ENCODE assay signal across 8 mouse cellular contexts in genomic region chr13:28629431-28630331, GRCm38 (mm10).
DNase-seq lines count a peak whose midpoint lies in the region; ATAC-seq lines count a peak whose summit lies in the region.

No protein-coding gene starts in this region.

- H3K9ac ChIP-seq in hindbrain, embryonic 16.5 days (ENCODE audit: low read depth, low read length), result no peak overlapping the region
- no peak overlapping the region for H3K9ac ChIP-seq in liver, embryonic 11.5 days (ENCODE audit: low read depth, low read length)
- H3K9ac ChIP-seq in neural tube, embryonic 13.5 days, result 0 out of 2 replicates have a peak overlapping the region, but pooled peaks have one; percentile 17

- H3K27me3 ChIP-seq in megakaryocyte, embryonic 14.5 days (replicated peaks), result peaks cover 2% of the 10 kb centered on the region
- no peaks in the 10 kb centered on the region for H3K27me3 ChIP-seq in hindbrain, embryonic 16.5 days (replicated peaks; ENCODE audit: control insufficient read depth, insufficient read depth, low read length)
- H3K27me3 ChIP-seq in liver, embryonic 11.5 days (replicated peaks; ENCODE audit: control insufficient read depth, insufficient read depth, low read length), result no peaks in the 10 kb centered on the region
- H3K27me3 ChIP-seq in neural tube, embryonic 13.5 days, result no peaks in the 10 kb centered on the region

- 52% methylated on average over 9 of the region's 9 CpGs for WGBS in hindbrain, embryonic 16.5 days
- WGBS in liver, embryonic 11.5 days, result 50% methylated on average over 9 of the region's 9 CpGs
- WGBS in neural tube, embryonic 13.5 days, result 42% methylated on average over 9 of the region's 9 CpGs

- no peaks in the 10 kb centered on the region for H3K36me3 ChIP-seq in megakaryocyte, embryonic 14.5 days (replicated peaks; ENCODE audit: low read length)
- no peaks in the 10 kb centered on the region for H3K36me3 ChIP-seq in hindbrain, embryonic 16.5 days (ENCODE audit: control insufficient read depth, insufficient read depth, low read length)
- no peaks in the 10 kb centered on the region for H3K36me3 ChIP-seq in liver, embryonic 11.5 days (ENCODE audit: control insufficient read depth, insufficient read depth, low read length)
- H3K36me3 ChIP-seq in neural tube, embryonic 13.5 days, result no peaks in the 10 kb centered on the region

- peak; percentile 44 for DNase-seq in gastrocnemius, postnatal 10 days
- DNase-seq in liver, embryonic 11.5 days (ENCODE audit: low spot score), result no peak
- no peak for DNase-seq in layer of hippocampus, adult 8-10 months (ENCODE audit: low spot score in 2 of 2)
- DNase-seq in natural killer cell, adult 2 months (ENCODE audit: low spot score in 2 of 2), result no peak

- peak overlapping the region; percentile 53 for H3K4me3 ChIP-seq in megakaryocyte, embryonic 14.5 days (replicated peaks)
- no peak overlapping the region for H3K4me3 ChIP-seq in hindbrain, embryonic 16.5 days (ENCODE audit: low read length)
- no peak overlapping the region for H3K4me3 ChIP-seq in liver, embryonic 11.5 days (ENCODE audit: low read depth, low read length)
- H3K4me3 ChIP-seq in neural tube, embryonic 13.5 days, result no peak overlapping the region

- peak overlapping the region; percentile 40; the same call in 1 of the 2 replicates for H3K27ac ChIP-seq in hindbrain, embryonic 16.5 days (ENCODE audit: low read depth, low read length)
- peak overlapping the region; percentile 39; the same call in 1 of the 2 replicates for H3K27ac ChIP-seq in liver, embryonic 11.5 days (ENCODE audit: low read depth, low read length)
- peak overlapping the region; percentile 64 for H3K27ac ChIP-seq in neural tube, embryonic 13.5 days (replicated peaks)

- peaks cover 41% of the 10 kb centered on the region for H3K4me1 ChIP-seq in megakaryocyte, embryonic 14.5 days
- H3K4me1 ChIP-seq in hindbrain, embryonic 16.5 days (ENCODE audit: control insufficient read depth, insufficient read depth, low read depth, low read length), result peaks cover 3% of the 10 kb centered on the region
- H3K4me1 ChIP-seq in liver, embryonic 11.5 days (replicated peaks; ENCODE audit: control insufficient read depth, insufficient read depth, low read length), result peaks cover 8% of the 10 kb centered on the region
- peaks cover 27% of the 10 kb centered on the region for H3K4me1 ChIP-seq in neural tube, embryonic 13.5 days (replicated peaks)

- ATAC-seq in megakaryocyte, adult 5-6 weeks (ENCODE audit: poor library complexity, severe bottlenecking), result no peak
- ATAC-seq in hindbrain, embryonic 16.5 days, result peak; percentile 57
- ATAC-seq in liver, embryonic 11.5 days (replicated peaks; ENCODE audit: low FRiP score), result peak; percentile 58; the same call in 1 of the 2 replicates
- peak; percentile 59 for ATAC-seq in neural tube, embryonic 13.5 days (ENCODE audit: low read depth)

- no peak overlapping the region for H3K4me2 ChIP-seq in hindbrain, embryonic 16.5 days (ENCODE audit: low read length)
- no peak overlapping the region for H3K4me2 ChIP-seq in liver, embryonic 11.5 days
- H3K4me2 ChIP-seq in neural tube, embryonic 13.5 days, result no peak overlapping the region

- H3K9me3 ChIP-seq in megakaryocyte, embryonic 14.5 days, result no peaks in the 10 kb centered on the region
- H3K9me3 ChIP-seq in hindbrain, embryonic 16.5 days (ENCODE audit: control insufficient read depth, low read length), result no peaks in the 10 kb centered on the region
- H3K9me3 ChIP-seq in liver, embryonic 11.5 days (ENCODE audit: control insufficient read depth, low read length), result 0 out of 2 replicates have a peak, but pooled peaks cover 3% of the 10 kb centered on the region
- no peaks in the 10 kb centered on the region for H3K9me3 ChIP-seq in neural tube, embryonic 13.5 days
